Mouse (Mus musculus) limb, embryonic 10.5 days (tissue): ENCODE measurements around the gene Ubiad1. TPM values are rescaled to one million over a fixed set of nuclear protein-coding genes. Genes with fewer than 3 reads are reported as not detected.

Experiments
- DNase-seq: peaks from one replicate; pipeline ENCODE4 v3.0.0-alpha.2; 2017; ENCODE audit warnings: low spot score
- H3K27ac ChIP-seq: fragments of 300-500 bp; sonication (generic); 2 replicates; pipeline ENCODE4 v1.5.1; 2016; ENCODE audit warnings: mild to moderate bottlenecking
- H3K27me3 ChIP-seq: fragments of 300-500 bp; sonication (generic); 2 replicates; pipeline ENCODE4 v1.6.1; 2016; ENCODE audit warnings: low read depth, mild to moderate bottlenecking; ENCODE audit not compliant: poor library complexity, severe bottlenecking
- H3K36me3 ChIP-seq: fragments of 300-500 bp; sonication (generic); 2 replicates; pipeline ENCODE4 v1.6.1; 2016; ENCODE audit warnings: mild to moderate bottlenecking, moderate library complexity
- H3K4me1 ChIP-seq: fragments of 300-500 bp; sonication (generic); 2 replicates; pipeline ENCODE4 v1.6.1; 2016
- H3K4me3 ChIP-seq: fragments of 300-500 bp; sonication (generic); 2 replicates; pipeline ENCODE4 v1.5.1; 2016; ENCODE audit warnings: mild to moderate bottlenecking, moderate library complexity
- H3K9me3 ChIP-seq: fragments of 300-500 bp; sonication (generic); replicated peaks from 2 replicates; pipeline ENCODE4 v1.6.1; 2016; ENCODE audit warnings: mild to moderate bottlenecking
- WGBS: fragments of 180-500 bp; shearing (Covaris S2); methylation state at CpG from one replicate; pipeline ENCODE4 v1.1.7; 2016; 5-methylcytosine and 5-hydroxymethylcytosine counted together
- polyA plus RNA-seq: library from polyadenylated mRNA; unstranded; fragments of >200 nt; fragmentation: Nextera tagmentation; extraction: Ambion mirVana; gene quantifications from 2 replicates; pipeline ENCODE4 v1.2.1, GENCODE M21; 2016

The Ubiad1 gene
- polyA plus RNA-seq, 1 experiment from 2014 or later = 25.9 TPM

- H3K36me3 ChIP-seq = peaks cover 53% of the 10 kb centered on the region
- no peaks in the 10 kb centered on the region for H3K27me3 ChIP-seq
- no peaks in the 10 kb centered on the region for H3K9me3 ChIP-seq
- DNase-seq = no peak
- H3K27ac ChIP-seq = no peak overlapping the region
- peaks cover 24% of the 10 kb centered on the region for H3K4me1 ChIP-seq
- no peak overlapping the region for H3K4me3 ChIP-seq
- WGBS = 75% methylated on average over 6 of the region's 6 CpGs
Observed at GRCm38 (mm10) chr4:148435657-148436330, 8.8 kb downstream of the Ubiad1 start.

- H3K27ac ChIP-seq = no peak overlapping the region
- WGBS = 94% methylated on average over 3 of the region's 3 CpGs
- no peaks in the 10 kb centered on the region for H3K9me3 ChIP-seq
- peaks cover 30% of the 10 kb centered on the region for H3K4me1 ChIP-seq
- no peak for DNase-seq
- H3K36me3 ChIP-seq = peaks cover 46% of the 10 kb centered on the region
- H3K27me3 ChIP-seq = no peaks in the 10 kb centered on the region
- no peak overlapping the region for H3K4me3 ChIP-seq
Observed at GRCm38 (mm10) chr4:148435106-148435505, 9.5 kb downstream of the Ubiad1 start.

GRCm38 (mm10) chr4:148434554-148434953 lies 10.0 kb downstream of the Ubiad1 start:
- no peak for DNase-seq
- Histone ChIP-seq H3K36me3 (peaks cover 41% of the 10 kb centered on the region), H3K4me1 (peaks cover 36% of the 10 kb centered on the region), H3K9me3 (no peaks in the 10 kb centered on the region), H3K4me3 (no peak overlapping the region), H3K27ac (no peak overlapping the region), H3K27me3 (no peaks in the 10 kb centered on the region)
- WGBS = 91% methylated on average over 4 of the region's 4 CpGs

- WGBS = 73% methylated on average over 5 of the region's 5 CpGs
- H3K36me3 ChIP-seq = peaks cover 37% of the 10 kb centered on the region
- peaks cover 41% of the 10 kb centered on the region for H3K4me1 ChIP-seq
- no peaks in the 10 kb centered on the region for H3K27me3 ChIP-seq
- H3K4me3 ChIP-seq = no peak overlapping the region
- no peak overlapping the region for H3K27ac ChIP-seq
- no peak for DNase-seq
- H3K9me3 ChIP-seq = no peaks in the 10 kb centered on the region
Observed at GRCm38 (mm10) chr4:148433813-148434212, 10.8 kb downstream of the Ubiad1 start.

GRCm38 (mm10) chr4:148433336-148433735 lies 11.2 kb downstream of the Ubiad1 start:
- no peaks in the 10 kb centered on the region for H3K9me3 ChIP-seq
- no peak for DNase-seq
- no peaks in the 10 kb centered on the region for H3K27me3 ChIP-seq
- H3K27ac ChIP-seq = no peak overlapping the region
- H3K4me3 ChIP-seq = no peak overlapping the region
- 78% methylated on average over 18 of the region's 18 CpGs for WGBS
- H3K36me3 ChIP-seq = peaks cover 37% of the 10 kb centered on the region
- H3K4me1 ChIP-seq = peaks cover 43% of the 10 kb centered on the region

GRCm38 (mm10) chr4:148432488-148432887 lies 12.1 kb downstream of the Ubiad1 start:
- Histone ChIP-seq H3K4me3 (no peak overlapping the region), H3K4me1 (peaks cover 52% of the 10 kb centered on the region), H3K27me3 (no peaks in the 10 kb centered on the region), H3K36me3 (peaks cover 37% of the 10 kb centered on the region), H3K27ac (no peak overlapping the region), H3K9me3 (no peaks in the 10 kb centered on the region)
- WGBS = 85% methylated on average over 4 of the region's 4 CpGs
- DNase-seq = no peak

- 0 out of 2 replicates have a peak overlapping the region, but pooled peaks have one; percentile 11 for H3K27ac ChIP-seq
- DNase-seq = no peak
- H3K36me3 ChIP-seq = peaks cover 32% of the 10 kb centered on the region
- H3K9me3 ChIP-seq = no peaks in the 10 kb centered on the region
- 83% methylated on average over 11 of the region's 11 CpGs for WGBS
- no peaks in the 10 kb centered on the region for H3K27me3 ChIP-seq
- no peak overlapping the region for H3K4me3 ChIP-seq
- H3K4me1 ChIP-seq = peaks cover 64% of the 10 kb centered on the region
Observed at GRCm38 (mm10) chr4:148430880-148431519, 13.6 kb downstream of the Ubiad1 start.

GRCm38 (mm10) chr4:148429686-148430085 lies 14.9 kb downstream of the Ubiad1 start:
- Histone ChIP-seq H3K4me3 (no peak overlapping the region), H3K36me3 (peaks cover 19% of the 10 kb centered on the region), H3K27ac (no peak overlapping the region), H3K4me1 (peaks cover 64% of the 10 kb centered on the region), H3K27me3 (no peaks in the 10 kb centered on the region), H3K9me3 (no peaks in the 10 kb centered on the region)
- DNase-seq = peak; percentile 92
- WGBS = 26% methylated on average over 6 of the region's 6 CpGs

- H3K9me3 ChIP-seq = no peaks in the 10 kb centered on the region
- peaks cover 64% of the 10 kb centered on the region for H3K4me1 ChIP-seq
- peaks cover 15% of the 10 kb centered on the region; the same call in 1 of the 2 replicates for H3K36me3 ChIP-seq
- H3K4me3 ChIP-seq = no peak overlapping the region
- DNase-seq = no peak
- WGBS = 84% methylated on average over 11 of the region's 11 CpGs
- H3K27me3 ChIP-seq = no peaks in the 10 kb centered on the region
- no peak overlapping the region for H3K27ac ChIP-seq
Observed at GRCm38 (mm10) chr4:148429121-148429520, 15.4 kb downstream of the Ubiad1 start.

- Histone ChIP-seq H3K4me3 (no peak overlapping the region), H3K9me3 (no peaks in the 10 kb centered on the region), H3K4me1 (peaks cover 59% of the 10 kb centered on the region), H3K27me3 (no peaks in the 10 kb centered on the region), H3K36me3 (peaks cover 10% of the 10 kb centered on the region; the same call in 1 of the 2 replicates), H3K27ac (no peak overlapping the region; the same call in 1 of the 2 replicates)
- no peak for DNase-seq
- 89% methylated on average over 5 of the region's 5 CpGs for WGBS
Observed at GRCm38 (mm10) chr4:148428544-148428943, 16.0 kb downstream of the Ubiad1 start.

GRCm38 (mm10) chr4:148426950-148427850 lies 17.4 kb downstream of the Ubiad1 start:
- WGBS = 71% methylated on average over 10 of the region's 10 CpGs

GRCm38 (mm10) chr4:148417559-148417958 lies 27.0 kb downstream of the Ubiad1 start:
- peaks cover 42% of the 10 kb centered on the region for H3K27me3 ChIP-seq
- H3K27ac ChIP-seq = no peak overlapping the region
- DNase-seq = no peak
- no peaks in the 10 kb centered on the region for H3K9me3 ChIP-seq
- H3K4me3 ChIP-seq = no peak overlapping the region
- H3K36me3 ChIP-seq = no peaks in the 10 kb centered on the region
- WGBS = 57% methylated on average over 6 of the region's 6 CpGs
- peaks cover 37% of the 10 kb centered on the region for H3K4me1 ChIP-seq

More at GRCm38 (mm10) chr4:148426950-148427850, 17.4 kb downstream of the Ubiad1 start:
- peaks cover 49% of the 10 kb centered on the region for H3K4me1 ChIP-seq
- 0 out of 2 replicates have a peak overlapping the region, but pooled peaks have one; percentile 3 for H3K4me3 ChIP-seq
- DNase-seq = no peak
- H3K27ac ChIP-seq = peak overlapping the region; percentile 71
- no peaks in the 10 kb centered on the region for H3K36me3 ChIP-seq
- H3K9me3 ChIP-seq = no peaks in the 10 kb centered on the region
- H3K27me3 ChIP-seq = no peaks in the 10 kb centered on the region
